Mouse (Mus musculus) lung, adult 2 months (tissue): ENCODE measurements around the gene Aoc1.

Source experiments
- CTCF ChIP-seq: fragments of 200-500 bp; IDR thresholded peaks from 2 replicates; pipeline ENCODE4 v1.5.1; 2011; ENCODE audit warnings: mild to moderate bottlenecking, low read length, control low read depth; ENCODE audit not compliant: insufficient read depth
- POLR2A ChIP-seq: fragments of 200-500 bp; IDR thresholded peaks from 2 replicates; pipeline ENCODE4 v1.6.1; 2011; ENCODE audit warnings: low read depth, mild to moderate bottlenecking, control low read depth, low read length, borderline replicate concordance; ENCODE audit errors: extremely low read depth

GRCm38 (mm10) chr6:48875515-48875914, 2.8 kb downstream of the Aoc1 start:
- TF ChIP-seq CTCF (no peak), POLR2A (no peak)
